Mouse (Mus musculus) testis, postnatal 10 days (tissue): ENCODE measurements around the gene Cdh23.

Source experiments
- DNase-seq: peaks from one replicate; pipeline ENCODE4 v3.0.0; 2021; ENCODE audit warnings: low spot score

Cdh23 gene

DNA sequence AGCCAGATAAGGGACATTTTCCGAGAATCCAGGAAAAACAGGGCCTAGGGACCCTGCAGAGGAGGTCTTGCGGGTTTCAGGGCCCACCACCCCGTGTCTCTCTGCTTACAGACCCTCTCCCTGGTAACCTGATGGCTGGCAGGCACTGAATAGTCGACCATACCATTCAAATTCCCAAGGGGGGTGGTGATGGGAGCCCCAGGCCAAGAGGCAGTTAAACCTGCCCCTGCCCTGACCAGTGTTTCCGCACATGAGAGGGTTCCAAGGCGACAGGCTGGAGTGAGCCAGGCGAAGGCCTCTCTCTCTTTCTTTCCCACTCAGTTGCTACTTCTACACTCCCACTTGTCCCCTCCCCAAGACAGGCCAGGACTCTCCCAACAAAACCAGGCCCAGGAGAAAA lies 296.8 kb downstream of the Cdh23 start, which contains the start of gene Gm17455:
Gene Gm17455 (plus strand): TSS at position 278 of the 400 bp plus-strand sequence.
- no peak for DNase-seq

DNA sequence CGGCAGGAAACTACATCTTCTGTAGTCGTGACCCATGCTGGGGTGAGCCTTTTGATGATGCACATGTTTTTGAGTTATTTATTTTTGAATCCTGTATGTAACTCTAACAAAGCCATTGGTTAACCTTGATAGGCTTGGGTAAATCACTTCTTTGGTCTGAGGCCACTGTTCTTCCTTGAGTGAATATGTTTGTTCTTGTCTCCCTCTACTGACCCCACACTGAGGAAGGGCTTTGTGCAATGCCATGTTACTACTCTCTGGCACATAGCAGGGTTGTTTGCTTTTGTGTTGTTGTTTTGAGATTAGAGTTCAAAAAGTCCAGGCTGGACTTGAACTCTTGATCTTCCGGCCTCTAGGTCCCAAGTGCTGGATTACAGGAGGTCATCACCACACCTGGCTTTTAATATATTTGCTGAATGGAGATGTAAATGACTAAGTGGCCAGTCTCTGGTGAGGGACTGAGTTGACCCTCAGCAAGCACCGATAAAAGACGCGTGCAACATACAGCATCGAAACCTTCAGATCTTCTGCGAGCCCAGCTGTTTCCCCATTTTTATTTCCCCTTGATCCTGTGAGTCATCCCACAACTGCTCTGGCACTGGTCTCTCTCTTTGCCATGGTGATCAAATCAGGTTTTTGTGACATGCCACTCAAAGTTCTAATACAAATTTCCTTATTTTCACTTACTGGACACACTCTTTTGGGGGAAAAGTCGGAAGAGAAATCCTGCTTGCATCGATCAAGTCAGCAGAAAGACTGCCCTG lies 298.1 kb downstream of the Cdh23 start:
- DNase-seq = no peak

DNA sequence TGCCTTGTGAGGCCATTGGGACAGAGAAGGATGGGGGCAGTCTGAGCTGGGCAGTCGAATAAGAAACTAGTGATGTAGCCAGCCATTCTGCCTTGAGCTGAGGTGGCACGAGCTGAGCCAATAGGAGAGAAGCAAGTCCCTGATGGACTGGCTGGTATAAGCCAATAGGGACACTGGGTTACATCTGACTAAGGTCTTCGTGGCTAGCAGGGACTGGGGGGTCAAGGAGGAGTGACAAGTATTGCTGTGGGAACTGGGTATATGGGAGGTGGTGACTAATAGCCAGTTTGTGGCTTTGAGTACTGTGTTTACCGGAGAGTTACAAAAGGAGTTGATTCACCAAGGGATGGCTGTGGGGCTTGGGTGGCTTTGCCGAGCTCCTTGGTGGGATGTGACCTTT lies 300.7 kb downstream of the Cdh23 start:
- DNase-seq = no peak

GRCm38 (mm10) chr10:60394936-60395335 lies 301.4 kb downstream of the Cdh23 start:
- DNase-seq = no peak

DNA sequence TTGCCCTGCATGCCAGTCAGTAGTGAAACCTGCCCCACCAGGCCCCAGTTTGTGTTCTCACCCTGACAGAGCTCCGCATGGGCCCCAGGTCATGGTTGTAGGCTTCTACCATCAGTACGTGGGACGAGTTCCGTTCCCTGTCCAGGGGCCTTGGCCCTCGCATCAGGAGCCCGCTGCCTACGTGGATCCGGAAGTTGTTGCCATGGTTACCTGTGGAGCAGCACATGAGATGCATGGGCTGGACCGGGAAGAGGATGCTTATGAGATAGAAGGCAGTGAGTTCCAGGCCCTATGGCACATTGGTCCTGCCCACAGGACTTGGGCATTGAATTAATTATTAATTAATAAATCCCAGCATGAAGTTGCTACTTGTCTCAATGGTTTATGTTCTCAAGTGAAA lies 304.6 kb downstream of the Cdh23 start:
- DNase-seq = no peak

- no peak for DNase-seq
These were observed 305.3 kb downstream of the Cdh23 start for GRCm38 (mm10) chr10:60390904-60391420.

GRCm38 (mm10) chr10:60390177-60390903 lies 305.9 kb downstream of the Cdh23 start:
- DNase-seq = no peak

GRCm38 (mm10) chr10:60389447-60389865 lies 306.8 kb downstream of the Cdh23 start:
- no peak for DNase-seq

GRCm38 (mm10) chr10:60388332-60388731 lies 308.0 kb downstream of the Cdh23 start:
- no peak for DNase-seq

DNA sequence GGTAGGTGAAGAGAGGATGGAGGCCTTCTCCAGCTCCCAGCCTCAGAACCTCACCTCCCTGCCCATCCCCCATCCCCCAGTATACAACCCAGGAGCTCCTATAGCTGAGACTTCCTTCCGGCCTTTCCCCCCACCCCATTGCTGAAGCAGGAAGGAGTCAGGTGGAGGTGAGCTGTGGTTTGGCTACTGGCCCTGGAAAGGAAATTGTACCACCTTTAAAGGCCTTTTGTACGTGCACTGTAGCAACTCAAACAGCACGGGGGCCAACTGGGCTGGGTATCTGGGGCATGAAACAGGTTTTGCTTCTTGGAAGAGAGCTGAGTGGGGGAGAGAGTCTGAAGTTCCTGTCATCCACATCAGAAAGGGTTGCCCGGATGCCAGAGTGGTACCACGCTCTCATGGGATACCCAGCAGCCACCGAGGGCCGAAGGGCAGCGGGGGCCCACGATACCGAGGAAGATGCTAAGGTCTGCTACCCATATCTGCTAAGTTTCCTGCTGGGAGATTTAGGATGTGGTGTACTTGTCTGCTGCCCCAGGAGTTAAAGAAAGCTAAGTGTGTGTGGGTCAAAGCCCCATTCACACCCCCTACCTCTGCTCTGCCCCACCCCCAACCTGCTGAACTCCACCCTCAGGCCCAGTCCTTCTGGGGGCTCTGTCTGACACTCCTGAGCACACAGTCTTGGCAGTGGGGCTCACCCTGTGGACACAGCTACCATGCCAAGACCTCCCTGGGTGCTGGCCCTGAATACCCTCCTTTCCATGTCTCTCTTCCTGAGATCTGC lies 315.0 kb downstream of the Cdh23 start:
- no peak for DNase-seq

GRCm38 (mm10) chr10:60380229-60380628 lies 316.1 kb downstream of the Cdh23 start:
- DNase-seq = no peak

DNA sequence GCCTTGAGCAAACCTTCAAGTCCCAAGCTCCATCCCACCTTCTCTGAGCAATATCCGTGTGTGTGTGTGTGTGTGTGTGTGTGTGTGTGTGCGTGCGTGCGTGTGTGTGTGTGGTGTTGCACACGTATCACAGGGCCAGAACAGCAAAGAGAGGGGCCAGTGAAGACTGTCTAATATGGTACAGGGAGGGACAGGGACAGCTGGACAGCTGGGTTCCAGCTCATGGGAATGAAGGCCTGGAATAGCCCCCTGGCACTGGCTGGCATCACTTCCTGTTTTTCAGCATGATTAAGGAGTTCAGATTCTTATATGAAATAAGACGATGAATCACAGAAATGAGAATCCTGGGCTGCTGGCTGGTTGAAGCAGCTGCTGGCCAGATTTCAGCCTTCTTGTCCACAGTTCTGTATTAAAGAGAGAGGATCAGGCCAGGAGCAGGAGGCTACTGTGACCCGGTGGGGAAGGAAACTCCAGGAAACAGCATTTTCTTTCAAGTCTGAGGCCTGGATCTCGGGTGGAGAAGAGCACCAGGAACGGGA lies 316.8 kb downstream of the Cdh23 start:
- no peak for DNase-seq

DNA sequence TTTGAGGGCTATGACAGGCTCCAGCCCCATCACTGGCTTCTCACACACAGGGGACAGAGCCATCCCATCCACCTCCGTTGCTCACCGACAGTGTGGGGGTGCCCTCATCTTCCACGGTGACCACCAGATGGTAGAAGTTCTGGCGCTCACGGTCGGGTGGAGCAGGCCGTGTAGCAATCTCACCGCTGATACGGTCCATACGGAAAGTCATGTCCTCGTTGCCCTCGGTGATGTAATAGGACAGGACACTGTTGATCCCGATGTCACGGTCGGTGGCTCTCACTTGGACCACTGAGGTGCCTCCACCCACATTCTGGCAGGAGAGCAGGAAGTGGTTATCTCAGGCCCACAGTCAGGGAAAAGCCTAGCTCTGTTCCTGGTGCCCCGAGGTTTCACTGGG lies 319.6 kb downstream of the Cdh23 start:
- no peak for DNase-seq

GRCm38 (mm10) chr10:60373937-60374578 lies 322.2 kb downstream of the Cdh23 start:
- DNase-seq = no peak

DNA sequence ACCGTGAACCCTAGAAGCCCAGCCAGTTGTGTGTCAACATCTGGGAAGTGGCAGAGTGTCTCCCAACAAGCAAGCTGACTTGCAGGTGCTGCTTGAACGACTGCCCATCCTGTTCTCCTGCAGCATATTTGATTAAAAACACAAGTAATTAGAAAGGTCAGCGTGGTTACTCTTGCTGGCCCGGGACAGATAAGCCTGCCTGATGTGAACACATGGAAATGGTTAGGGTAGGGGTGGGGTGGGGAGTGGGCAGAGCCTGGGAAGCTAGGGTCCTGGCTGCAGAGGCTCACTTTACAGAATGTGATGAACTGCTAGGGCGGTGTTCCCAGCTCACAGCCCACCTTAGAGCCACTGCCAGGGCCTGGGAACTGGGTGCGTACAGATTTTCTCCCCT lies 322.8 kb downstream of the Cdh23 start:
- DNase-seq = no peak

DNA sequence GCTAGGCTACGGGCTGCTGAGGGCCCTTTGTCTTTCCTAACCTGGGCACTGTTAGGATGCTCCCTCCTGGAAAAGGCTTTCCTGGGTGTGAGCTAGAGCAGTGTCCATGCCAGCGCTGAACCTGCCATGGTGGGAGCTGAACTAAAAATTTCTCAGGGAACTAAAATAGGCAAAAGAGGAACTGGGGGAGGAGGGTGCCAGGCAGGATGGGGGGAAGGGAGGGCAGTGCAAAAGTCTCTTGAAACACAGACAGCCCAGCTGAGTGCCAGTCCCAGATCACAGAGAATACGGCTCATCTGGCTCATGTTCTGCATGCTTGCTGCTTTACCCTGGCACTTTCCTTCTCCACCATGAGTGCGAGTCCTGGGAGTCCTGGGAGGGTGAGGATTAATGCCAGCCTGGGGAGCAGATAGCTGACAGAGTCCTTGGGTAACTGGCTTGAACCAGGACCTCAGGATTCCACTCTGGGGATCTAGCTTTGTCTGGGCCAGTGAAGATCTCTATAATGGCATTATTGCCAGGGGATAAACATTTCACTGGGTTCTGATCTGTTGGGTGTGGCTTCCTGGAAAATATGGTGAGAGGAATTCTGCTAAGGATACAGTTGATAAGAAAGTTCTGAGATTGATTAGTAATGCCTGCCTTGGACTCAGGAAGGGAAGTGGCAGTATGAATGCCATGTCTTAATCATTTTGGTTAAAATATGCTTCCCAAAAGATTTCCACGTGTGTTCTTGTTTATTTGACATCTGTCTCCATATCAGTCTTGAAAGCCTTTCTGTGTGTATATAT lies 324.5 kb downstream of the Cdh23 start:
- DNase-seq = no peak

DNA sequence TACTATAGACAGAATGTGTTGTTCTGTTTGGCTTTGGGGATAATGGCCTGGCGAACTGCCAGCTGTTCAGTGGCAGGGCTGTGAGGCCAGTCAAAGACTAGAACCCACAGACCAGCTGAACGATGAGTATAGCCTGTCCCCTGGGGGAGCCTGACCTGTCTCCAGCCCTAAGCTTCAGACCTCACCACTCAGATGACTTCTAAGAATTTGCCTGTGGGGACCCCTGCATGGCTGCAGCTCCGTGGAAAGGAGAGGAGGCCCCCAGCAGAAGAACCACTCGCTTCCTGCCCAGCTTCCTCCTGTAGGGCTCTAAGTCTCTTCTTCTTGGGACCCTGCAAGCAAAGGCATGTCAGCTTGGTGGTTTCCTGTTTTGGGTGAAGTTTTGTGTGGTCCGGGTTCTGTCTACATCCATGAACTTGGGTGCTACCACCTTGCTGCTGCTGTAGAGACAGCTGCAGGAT lies 325.7 kb downstream of the Cdh23 start:
- no peak for DNase-seq

DNA sequence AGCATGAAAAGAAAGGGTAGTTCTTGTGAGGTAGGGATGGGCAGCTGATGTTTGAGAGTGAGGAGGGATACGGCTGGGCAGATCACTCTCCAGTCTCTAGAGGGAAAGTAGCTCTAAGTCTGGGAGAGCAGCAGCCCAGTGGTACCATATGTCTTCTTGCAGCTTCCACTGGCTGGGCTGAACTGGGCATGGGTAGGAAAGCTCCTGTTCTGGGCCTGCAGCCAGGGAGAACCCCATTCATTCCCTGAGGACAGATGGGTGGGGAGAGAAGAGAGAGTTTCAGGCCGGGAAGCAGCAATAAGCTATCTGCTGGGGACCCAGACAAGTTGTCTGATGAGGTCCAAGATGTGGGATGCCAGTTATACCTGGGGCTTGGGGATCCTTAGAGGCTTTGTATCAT lies 326.2 kb downstream of the Cdh23 start:
- no peak for DNase-seq

DNA sequence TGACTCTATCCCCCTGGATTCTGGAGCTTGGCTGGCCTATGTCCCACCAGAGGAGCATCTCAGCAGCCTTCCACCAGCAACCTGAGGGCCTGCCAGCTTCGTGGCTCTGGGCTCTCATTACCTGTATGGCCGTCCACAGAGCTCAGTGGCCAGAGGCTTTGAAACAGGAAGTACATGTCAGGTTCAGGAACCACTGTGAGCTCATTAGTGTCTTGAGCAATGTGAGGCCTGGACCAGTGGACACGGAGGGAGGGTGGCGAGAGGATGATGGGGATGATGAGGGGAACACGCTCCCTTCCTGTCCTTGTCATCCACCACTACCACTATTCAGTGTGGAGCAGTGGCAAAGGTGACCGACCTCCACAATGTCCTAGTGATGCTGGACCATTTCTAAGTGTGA lies 326.9 kb downstream of the Cdh23 start:
- DNase-seq = no peak

DNA sequence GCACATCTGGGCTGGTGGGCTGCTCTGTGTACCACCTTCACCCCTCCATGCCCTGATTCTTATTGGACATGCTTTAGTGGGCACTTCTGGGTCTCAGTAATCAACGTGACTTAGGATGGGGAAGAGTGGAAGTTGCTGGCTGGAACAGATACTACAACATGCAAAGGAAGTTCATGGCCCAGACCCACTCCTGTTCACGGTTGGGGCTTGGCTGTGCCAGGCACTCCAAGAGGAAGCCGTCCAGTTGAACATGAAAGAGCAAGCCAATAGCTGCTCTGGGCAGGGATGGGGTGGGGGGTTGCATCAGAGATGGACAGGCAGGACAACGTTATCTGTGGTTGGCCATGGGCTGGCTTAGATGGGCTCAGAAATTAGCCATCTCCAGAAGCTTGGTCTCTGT lies 328.4 kb downstream of the Cdh23 start:
- no peak for DNase-seq

DNA sequence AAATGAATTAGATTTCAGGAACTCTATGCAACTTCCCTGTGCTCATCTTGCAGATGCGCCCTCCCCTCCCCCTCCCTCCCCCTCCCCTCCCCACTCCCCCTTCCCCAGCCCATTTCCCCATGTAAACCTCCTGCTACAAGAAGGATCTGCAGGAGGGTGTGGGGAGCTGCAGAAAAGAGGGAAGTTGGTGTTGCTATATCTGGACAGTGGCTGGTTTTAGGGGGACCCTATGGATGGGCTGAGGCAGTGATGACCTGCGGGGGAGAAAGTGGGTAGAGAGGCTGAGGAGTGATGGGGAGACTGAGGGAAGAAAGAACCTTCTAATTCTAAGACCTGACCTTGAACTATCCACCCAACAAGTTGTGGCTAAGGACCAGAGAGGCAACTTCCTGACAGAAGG lies 329.1 kb downstream of the Cdh23 start:
- DNase-seq = no peak
